Mouse (Mus musculus) embryonic facial prominence, embryonic 13.5 days (tissue): ENCODE measurements around the gene Gm773. TPM values are rescaled to one million over a fixed set of nuclear protein-coding genes. Genes with fewer than 3 reads are reported as not detected.
"Not testable (repeated sequence)": the region's sequence is repeated elsewhere in the genome, so short reads cannot be mapped to it uniquely, and the experiment has no call there.

Experiments
- ATAC-seq: fragments of 200-750 bp; cut with Nextera tagmentation; 2 replicates; pipeline ENCODE4 v1.8.0; 2017; ENCODE audit warnings: low read depth; ENCODE audit not compliant: insufficient number of reproducible peaks, insufficient read depth, low FRiP score, low TSS enrichment
- H3K27ac ChIP-seq: fragments of 300-500 bp; sonication (generic); 2 replicates; pipeline ENCODE4 v1.5.1; 2015; ENCODE audit warnings: moderate library complexity, mild to moderate bottlenecking, inconsistent platforms
- H3K27me3 ChIP-seq: fragments of 300-500 bp; sonication (generic); 2 replicates; pipeline ENCODE4 v1.6.1; 2015; ENCODE audit warnings: mild to moderate bottlenecking, inconsistent platforms
- H3K36me3 ChIP-seq: fragments of 300-500 bp; sonication (generic); 2 replicates; pipeline ENCODE4 v1.6.1; 2015; ENCODE audit warnings: mild to moderate bottlenecking, inconsistent platforms
- H3K4me1 ChIP-seq: fragments of 300-500 bp; sonication (generic); 2 replicates; pipeline ENCODE4 v1.6.1; 2015; ENCODE audit warnings: inconsistent platforms
- H3K4me2 ChIP-seq: fragments of 300-500 bp; sonication (generic); 2 replicates; pipeline ENCODE4 v1.6.1; 2015; ENCODE audit warnings: moderate library complexity, mild to moderate bottlenecking, inconsistent platforms
- H3K4me3 ChIP-seq: fragments of 300-500 bp; sonication (generic); 2 replicates; pipeline ENCODE4 v1.5.1; 2015; ENCODE audit warnings: mild to moderate bottlenecking, inconsistent platforms
- H3K9ac ChIP-seq: fragments of 300-500 bp; sonication (generic); 2 replicates; pipeline ENCODE4 v1.6.1; 2015; ENCODE audit warnings: mild to moderate bottlenecking, inconsistent platforms
- H3K9me3 ChIP-seq: fragments of 300-500 bp; sonication (generic); 2 replicates; pipeline ENCODE4 v1.6.1; 2016; ENCODE audit warnings: inconsistent platforms
- WGBS: fragments of 180-500 bp; shearing (Covaris S2); methylation state at CpG from one replicate; pipeline ENCODE4 v1.1.7; 2015; ENCODE audit warnings: mixed read lengths; 5-methylcytosine and 5-hydroxymethylcytosine counted together
- polyA plus RNA-seq: library from polyadenylated mRNA; unstranded; fragments of >200 nt; fragmentation: Nextera tagmentation; extraction: Ambion mirVana; gene quantifications from 2 replicates; pipeline ENCODE4 v1.2.1, GENCODE M21; 2015

Gm773 gene
- not detected in 2 replicates for polyA plus RNA-seq

DNA sequence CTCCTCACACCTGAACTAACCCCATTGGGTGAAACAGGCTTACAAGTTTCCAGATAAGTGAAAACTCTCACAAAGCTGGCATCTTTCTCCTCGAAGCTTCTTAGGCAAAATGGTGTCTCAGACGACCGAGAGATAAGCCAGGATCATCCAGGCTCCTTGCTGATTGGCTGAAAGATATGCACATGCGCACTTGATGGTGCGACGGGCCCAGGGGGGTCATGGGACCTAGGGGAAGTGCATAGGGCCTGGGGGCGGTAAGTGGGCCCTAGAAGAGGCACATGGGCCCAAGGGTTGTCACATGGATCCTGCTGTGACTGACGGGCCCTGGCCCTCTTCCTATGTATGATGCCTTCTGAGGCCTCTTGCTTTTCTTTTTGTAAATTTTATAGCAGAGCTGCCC, at the start of gene Gm773:
Gene Gm773 (minus strand): TSS at position 111 of the 400 bp plus-strand sequence.
- Histone ChIP-seq H3K9me3 (no peaks in the 10 kb centered on the region), H3K4me1 (no peaks in the 10 kb centered on the region), H3K9ac (no peak within 1 kb of the TSS), H3K27me3 (no peaks in the 10 kb centered on the region), H3K4me3 (no peak within 1 kb of the TSS), H3K4me2 (no peak within 1 kb of the TSS), H3K27ac (no peak within 1 kb of the TSS), H3K36me3 (no peaks in the 10 kb centered on the region)
- no peak for ATAC-seq
- 84% methylated on average over 8 of the region's 8 CpGs for WGBS

DNA sequence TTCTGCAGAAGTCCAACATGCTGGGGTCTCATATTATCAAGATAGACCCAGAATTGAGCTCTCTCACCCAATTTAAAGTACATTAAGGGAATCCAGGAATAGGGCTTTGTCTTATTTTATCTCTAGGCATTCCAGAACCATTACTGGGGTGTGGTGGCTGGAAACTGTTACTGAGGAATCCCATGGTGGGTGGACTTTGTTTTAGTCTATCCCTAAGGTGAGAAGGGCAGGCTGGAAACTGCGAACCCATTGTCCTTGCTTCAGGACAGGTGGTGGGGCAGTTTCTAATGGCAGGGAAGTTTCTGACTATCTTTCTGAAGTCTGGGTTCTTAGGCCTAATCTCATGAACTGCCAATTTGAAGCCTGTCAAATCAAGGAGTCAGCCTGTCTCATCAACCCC, 26.2 kb downstream of the Gm773 start:
- H3K4me3 ChIP-seq, ATAC-seq: not testable (repeated sequence)
- no CpG with 5 or more reads among the region's 1 CpGs for WGBS

DNA sequence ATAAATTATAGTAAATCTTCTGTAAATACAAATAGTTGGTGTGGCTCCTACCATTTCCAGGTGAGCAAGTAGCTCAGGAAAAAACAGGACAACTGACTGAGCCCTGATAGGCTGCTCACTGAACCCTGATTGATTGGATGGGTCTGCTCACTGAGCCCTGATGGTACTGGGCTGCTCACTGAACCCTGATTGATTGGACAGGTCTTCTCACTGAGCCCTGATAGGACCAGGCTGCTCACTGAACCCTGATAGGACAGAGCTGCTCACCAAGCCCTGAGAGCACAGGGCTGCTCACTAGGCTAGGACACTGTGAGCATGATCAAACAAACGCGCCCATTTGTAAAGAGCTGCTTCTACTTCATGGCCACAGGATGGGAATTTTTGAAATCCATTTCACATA, 61.3 kb downstream of the Gm773 start:
- Histone ChIP-seq H3K27me3 (no peaks in the 10 kb centered on the region), H3K4me2 (no peak overlapping the region), H3K27ac (no peak overlapping the region), H3K9ac (no peak overlapping the region), H3K4me1 (no peaks in the 10 kb centered on the region), H3K36me3 (no peaks in the 10 kb centered on the region), H3K9me3 (no peaks in the 10 kb centered on the region), H3K4me3 (no peak overlapping the region)
- no peak for ATAC-seq
- WGBS: 85% methylated on average over 2 of the region's 2 CpGs

More for the DNA sequence above, 26.2 kb downstream of the Gm773 start:
- not testable (repeated sequence) for H3K4me1 ChIP-seq, H3K4me2 ChIP-seq, H3K27ac ChIP-seq, H3K36me3 ChIP-seq, H3K27me3 ChIP-seq, H3K9me3 ChIP-seq, H3K9ac ChIP-seq

Other genes starting within 250 kb of the Gm773 start
- 0.27 and 0.88 TPM in 2 replicates for gene 3830403N18Rik, start 76.3 kb downstream of the Gm773 start, polyA plus RNA-seq
- 8.9 and 9.3 TPM in 2 replicates for gene Zfp449, start 133.5 kb upstream of the Gm773 start, polyA plus RNA-seq
- gene Smim10l2a, start 161.7 kb upstream of the Gm773 start, polyA plus RNA-seq: 6.1 and 6.8 TPM in 2 replicates
- gene Gm2174, start 235.1 kb upstream of the Gm773 start, polyA plus RNA-seq: 2.2 and 4.2 TPM in 2 replicates
- gene Ints6l, start 242.0 kb upstream of the Gm773 start, polyA plus RNA-seq: 24.6 and 26.3 TPM in 2 replicates